Mouse (Mus musculus) midbrain, embryonic 10.5 days (tissue): ENCODE results near the gene Sipa1l3. TPM values are rescaled to one million over a fixed set of nuclear protein-coding genes. Genes with fewer than 3 reads are reported as not detected.

Experiments
- DNase-seq: peaks from one replicate; pipeline ENCODE4 v3.0.0-alpha.2; 2017; ENCODE audit warnings: low spot score
- H3K27ac ChIP-seq: fragments of 300-500 bp; sonication (generic); replicated peaks from 2 replicates; pipeline ENCODE4 v1.5.1; 2016; ENCODE audit warnings: mild to moderate bottlenecking
- H3K27me3 ChIP-seq: fragments of 300-500 bp; sonication (generic); 2 replicates; pipeline ENCODE4 v1.6.1; 2016; ENCODE audit warnings: low read depth, mild to moderate bottlenecking; ENCODE audit not compliant: poor library complexity, severe bottlenecking
- H3K36me3 ChIP-seq: fragments of 300-500 bp; sonication (generic); 2 replicates; pipeline ENCODE4 v1.6.1; 2016; ENCODE audit warnings: mild to moderate bottlenecking, moderate library complexity
- H3K4me1 ChIP-seq: fragments of 300-500 bp; sonication (generic); 2 replicates; pipeline ENCODE4 v1.6.1; 2016
- H3K4me3 ChIP-seq: fragments of 300-500 bp; sonication (generic); 2 replicates; pipeline ENCODE4 v1.5.1; 2016; ENCODE audit warnings: mild to moderate bottlenecking, moderate library complexity
- H3K9me3 ChIP-seq: fragments of 300-500 bp; sonication (generic); replicated peaks from 2 replicates; pipeline ENCODE4 v1.6.1; 2016; ENCODE audit warnings: mild to moderate bottlenecking
- WGBS: fragments of 180-500 bp; shearing (Covaris S2); methylation state at CpG from one replicate; pipeline ENCODE4 v1.1.7; 2016; 5-methylcytosine and 5-hydroxymethylcytosine counted together
- polyA plus RNA-seq: library from polyadenylated mRNA; unstranded; fragments of >200 nt; fragmentation: Nextera tagmentation; extraction: Ambion mirVana; gene quantifications from 2 replicates; pipeline ENCODE4 v1.2.1, GENCODE M21; 2016

The Sipa1l3 gene
- polyA plus RNA-seq, result 8.4 and 8.7 TPM in 2 replicates

GRCm38 (mm10) chr7:29518421-29519210, at the start of gene Sipa1l3:
Gene Sipa1l3, minus strand, starts transcription at chr7:29518641.
- H3K4me3 ChIP-seq, result peak within 1 kb of the TSS; percentile 83
- DNase-seq, result peak; percentile 95
- no peaks in the 10 kb centered on the region for H3K9me3 ChIP-seq
- under 1% methylated on average over 88 of the region's 88 CpGs for WGBS
- peak within 1 kb of the TSS; percentile 89 for H3K27ac ChIP-seq
- peaks cover 32% of the 10 kb centered on the region for H3K4me1 ChIP-seq
- peaks cover 24% of the 10 kb centered on the region for H3K27me3 ChIP-seq
- H3K36me3 ChIP-seq, result no peaks in the 10 kb centered on the region

- 95% methylated on average over 10 of the region's 10 CpGs for WGBS
- H3K36me3 ChIP-seq, result no peaks in the 10 kb centered on the region
- H3K27ac ChIP-seq, result no peak overlapping the region
- H3K4me3 ChIP-seq, result no peak overlapping the region
- DNase-seq, result no peak
- 0 out of 2 replicates have a peak, but pooled peaks cover 3% of the 10 kb centered on the region for H3K9me3 ChIP-seq
- H3K27me3 ChIP-seq, result no peaks in the 10 kb centered on the region
- H3K4me1 ChIP-seq, result no peaks in the 10 kb centered on the region
Measured at GRCm38 (mm10) chr7:29563006-29563405, 44.6 kb upstream of the Sipa1l3 start.

GRCm38 (mm10) chr7:29561046-29561445, 42.6 kb upstream of the Sipa1l3 start:
- H3K27ac ChIP-seq, result no peak overlapping the region
- H3K4me3 ChIP-seq, result no peak overlapping the region
- H3K9me3 ChIP-seq, result no peaks in the 10 kb centered on the region
- WGBS, result 88% methylated on average over 9 of the region's 9 CpGs
- H3K4me1 ChIP-seq, result no peaks in the 10 kb centered on the region
- H3K27me3 ChIP-seq, result no peaks in the 10 kb centered on the region
- no peak for DNase-seq
- H3K36me3 ChIP-seq, result no peaks in the 10 kb centered on the region

GRCm38 (mm10) chr7:29559290-29559689, 40.8 kb upstream of the Sipa1l3 start:
- H3K36me3 ChIP-seq, result no peaks in the 10 kb centered on the region
- WGBS, result 73% methylated on average over 4 of the region's 4 CpGs
- DNase-seq, result no peak

GRCm38 (mm10) chr7:29558744-29559143, 40.3 kb upstream of the Sipa1l3 start:
- 92% methylated on average over 1 of the region's 1 CpGs for whole genome bisulfite sequencing
- Histone ChIP-seq H3K4me3 (no peak overlapping the region), H3K4me1 (no peaks in the 10 kb centered on the region), H3K36me3 (no peaks in the 10 kb centered on the region), H3K27me3 (no peaks in the 10 kb centered on the region), H3K9me3 (no peaks in the 10 kb centered on the region), H3K27ac (no peak overlapping the region)
- no peak for DNase-seq

More at GRCm38 (mm10) chr7:29559290-29559689, 40.8 kb upstream of the Sipa1l3 start:
- Histone ChIP-seq H3K27me3 (no peaks in the 10 kb centered on the region), H3K4me1 (no peaks in the 10 kb centered on the region), H3K9me3 (no peaks in the 10 kb centered on the region), H3K27ac (no peak overlapping the region), H3K4me3 (no peak overlapping the region)

- H3K27me3 ChIP-seq, result no peaks in the 10 kb centered on the region
- no peak for DNase-seq
- H3K9me3 ChIP-seq, result no peaks in the 10 kb centered on the region
- no peaks in the 10 kb centered on the region for H3K4me1 ChIP-seq
- H3K4me3 ChIP-seq, result no peak overlapping the region
- WGBS, result 86% methylated on average over 4 of the region's 4 CpGs
- H3K27ac ChIP-seq, result no peak overlapping the region
- H3K36me3 ChIP-seq, result no peaks in the 10 kb centered on the region
Measured at GRCm38 (mm10) chr7:29556283-29556682, 37.8 kb upstream of the Sipa1l3 start.

GRCm38 (mm10) chr7:29555521-29555920, 37.1 kb upstream of the Sipa1l3 start:
- no peak for DNase-seq
- Histone ChIP-seq H3K9me3 (no peaks in the 10 kb centered on the region), H3K36me3 (no peaks in the 10 kb centered on the region), H3K4me1 (no peaks in the 10 kb centered on the region), H3K4me3 (no peak overlapping the region), H3K27ac (no peak overlapping the region), H3K27me3 (no peaks in the 10 kb centered on the region)
- WGBS, result 80% methylated on average over 5 of the region's 5 CpGs

- no peak for DNase-seq
- no peaks in the 10 kb centered on the region for H3K27me3 ChIP-seq
- H3K36me3 ChIP-seq, result no peaks in the 10 kb centered on the region
- no peak overlapping the region for H3K4me3 ChIP-seq
- no peaks in the 10 kb centered on the region for H3K9me3 ChIP-seq
- no peaks in the 10 kb centered on the region for H3K4me1 ChIP-seq
- H3K27ac ChIP-seq, result no peak overlapping the region
- WGBS, result 95% methylated on average over 13 of the region's 13 CpGs
Measured at GRCm38 (mm10) chr7:29555051-29555450, 36.6 kb upstream of the Sipa1l3 start.

- Histone ChIP-seq H3K36me3 (no peaks in the 10 kb centered on the region), H3K4me3 (no peak overlapping the region), H3K27me3 (no peaks in the 10 kb centered on the region), H3K9me3 (no peaks in the 10 kb centered on the region), H3K27ac (no peak overlapping the region), H3K4me1 (no peaks in the 10 kb centered on the region)
- 68% methylated on average over 3 of the region's 3 CpGs for WGBS
- no peak for DNase-seq
Measured at GRCm38 (mm10) chr7:29550691-29551090, 32.2 kb upstream of the Sipa1l3 start.

- peaks cover 5% of the 10 kb centered on the region; the same call in 1 of the 2 replicates for H3K9me3 ChIP-seq
- H3K4me1 ChIP-seq, result no peaks in the 10 kb centered on the region
- no peak overlapping the region for H3K27ac ChIP-seq
- no peak for DNase-seq
- no peaks in the 10 kb centered on the region for H3K27me3 ChIP-seq
- H3K36me3 ChIP-seq, result no peaks in the 10 kb centered on the region
- no peak overlapping the region for H3K4me3 ChIP-seq
- WGBS, result 79% methylated on average over 4 of the region's 4 CpGs
Measured at GRCm38 (mm10) chr7:29541608-29542007, 23.2 kb upstream of the Sipa1l3 start.

- DNase-seq, result no peak
- Histone ChIP-seq H3K27me3 (no peaks in the 10 kb centered on the region), H3K4me3 (no peak overlapping the region), H3K36me3 (no peaks in the 10 kb centered on the region), H3K27ac (no peak overlapping the region), H3K9me3 (peaks cover 5% of the 10 kb centered on the region; the same call in 1 of the 2 replicates), H3K4me1 (no peaks in the 10 kb centered on the region)
- WGBS, result 86% methylated on average over 5 of the region's 5 CpGs
Measured at GRCm38 (mm10) chr7:29541186-29541585, 22.7 kb upstream of the Sipa1l3 start.

- H3K27me3 ChIP-seq, result no peaks in the 10 kb centered on the region
- H3K9me3 ChIP-seq, result peaks cover 5% of the 10 kb centered on the region; the same call in 1 of the 2 replicates
Measured at GRCm38 (mm10) chr7:29540631-29541030, 22.2 kb upstream of the Sipa1l3 start.

GRCm38 (mm10) chr7:29523700-29524099, 5.3 kb upstream of the Sipa1l3 start:
- WGBS, result 1% methylated on average over 5 of the region's 5 CpGs
- H3K36me3 ChIP-seq, result no peaks in the 10 kb centered on the region
- H3K9me3 ChIP-seq, result no peaks in the 10 kb centered on the region
- H3K4me1 ChIP-seq, result peaks cover 7% of the 10 kb centered on the region
- peak; percentile 75 for DNase-seq
- H3K27ac ChIP-seq, result no peak overlapping the region
- peaks cover 17% of the 10 kb centered on the region for H3K27me3 ChIP-seq
- no peak overlapping the region for H3K4me3 ChIP-seq

More at GRCm38 (mm10) chr7:29540631-29541030, 22.2 kb upstream of the Sipa1l3 start:
- no peak for DNase-seq
- H3K36me3 ChIP-seq, result no peaks in the 10 kb centered on the region
- no peaks in the 10 kb centered on the region for H3K4me1 ChIP-seq
- H3K4me3 ChIP-seq, result no peak overlapping the region
- no peak overlapping the region for H3K27ac ChIP-seq
- WGBS, result 91% methylated on average over 7 of the region's 7 CpGs
